Mouse (Mus musculus) midbrain, embryonic 10.5 days (tissue): Measurements from ENCODE around the gene Foxd3. TPM values are rescaled to one million over a fixed set of nuclear protein-coding genes. Genes with fewer than 3 reads are reported as not detected.

ENCODE experiments used
- DNase-seq: peaks from one replicate; pipeline ENCODE4 v3.0.0-alpha.2; 2017; ENCODE audit warnings: low spot score
- H3K27ac ChIP-seq: fragments of 300-500 bp; sonication (generic); replicated peaks from 2 replicates; pipeline ENCODE4 v1.5.1; 2016; ENCODE audit warnings: mild to moderate bottlenecking
- H3K27me3 ChIP-seq: fragments of 300-500 bp; sonication (generic); 2 replicates; pipeline ENCODE4 v1.6.1; 2016; ENCODE audit warnings: low read depth, mild to moderate bottlenecking; ENCODE audit not compliant: poor library complexity, severe bottlenecking
- H3K36me3 ChIP-seq: fragments of 300-500 bp; sonication (generic); 2 replicates; pipeline ENCODE4 v1.6.1; 2016; ENCODE audit warnings: mild to moderate bottlenecking, moderate library complexity
- H3K4me1 ChIP-seq: fragments of 300-500 bp; sonication (generic); 2 replicates; pipeline ENCODE4 v1.6.1; 2016
- H3K4me3 ChIP-seq: fragments of 300-500 bp; sonication (generic); 2 replicates; pipeline ENCODE4 v1.5.1; 2016; ENCODE audit warnings: mild to moderate bottlenecking, moderate library complexity
- H3K9me3 ChIP-seq: fragments of 300-500 bp; sonication (generic); replicated peaks from 2 replicates; pipeline ENCODE4 v1.6.1; 2016; ENCODE audit warnings: mild to moderate bottlenecking
- WGBS: fragments of 180-500 bp; shearing (Covaris S2); methylation state at CpG from one replicate; pipeline ENCODE4 v1.1.7; 2016; 5-methylcytosine and 5-hydroxymethylcytosine counted together
- polyA plus RNA-seq: library from polyadenylated mRNA; unstranded; fragments of >200 nt; fragmentation: Nextera tagmentation; extraction: Ambion mirVana; gene quantifications from 2 replicates; pipeline ENCODE4 v1.2.1, GENCODE M21; 2016

The Foxd3 gene
- polyA plus RNA-seq, 1 experiment from 2014 or later: 0.23 TPM

- Histone ChIP-seq H3K27me3 (peaks cover 99% of the 10 kb centered on the region), H3K36me3 (no peaks in the 10 kb centered on the region), H3K27ac (no peak overlapping the region), H3K4me1 (peaks cover 32% of the 10 kb centered on the region), H3K4me3 (peak overlapping the region; percentile 38), H3K9me3 (no peaks in the 10 kb centered on the region)
- whole genome bisulfite sequencing: 2% methylated on average over 59 of the region's 59 CpGs
- peak; percentile 68 for DNase-seq
Measured at GRCm38 (mm10) chr4:99650945-99651690, 5.0 kb upstream of the Foxd3 start.

GRCm38 (mm10) chr4:99651823-99652450, 4.2 kb upstream of the Foxd3 start:
- WGBS: 15% methylated on average over 10 of the region's 10 CpGs
- Histone ChIP-seq H3K9me3 (no peaks in the 10 kb centered on the region), H3K4me1 (peaks cover 39% of the 10 kb centered on the region), H3K4me3 (no peak overlapping the region), H3K27ac (no peak overlapping the region), H3K27me3 (peaks cover 99% of the 10 kb centered on the region), H3K36me3 (no peaks in the 10 kb centered on the region)
- no peak for DNase-seq

GRCm38 (mm10) chr4:99652576-99653210, 3.4 kb upstream of the Foxd3 start:
- 2% methylated on average over 19 of the region's 19 CpGs for WGBS
- Histone ChIP-seq H3K4me1 (peaks cover 47% of the 10 kb centered on the region), H3K9me3 (no peaks in the 10 kb centered on the region), H3K36me3 (no peaks in the 10 kb centered on the region), H3K27ac (no peak overlapping the region), H3K27me3 (peaks cover 100% of the 10 kb centered on the region), H3K4me3 (no peak overlapping the region)
- DNase-seq: peak; percentile 30

GRCm38 (mm10) chr4:99653216-99653607, 2.9 kb upstream of the Foxd3 start:
- no peaks in the 10 kb centered on the region for H3K9me3 ChIP-seq
- no peak overlapping the region for H3K27ac ChIP-seq
- DNase-seq: peak; percentile 51
- H3K4me1 ChIP-seq: peaks cover 50% of the 10 kb centered on the region
- H3K27me3 ChIP-seq: peaks cover 100% of the 10 kb centered on the region
- H3K36me3 ChIP-seq: no peaks in the 10 kb centered on the region
- no peak overlapping the region for H3K4me3 ChIP-seq
- under 1% methylated on average over 25 of the region's 25 CpGs for WGBS

- Histone ChIP-seq H3K36me3 (no peaks in the 10 kb centered on the region), H3K9me3 (no peaks in the 10 kb centered on the region), H3K27me3 (peaks cover 100% of the 10 kb centered on the region), H3K4me3 (no peak overlapping the region), H3K27ac (no peak overlapping the region), H3K4me1 (peaks cover 50% of the 10 kb centered on the region)
- DNase-seq: peak; percentile 58
- WGBS: under 1% methylated on average over 36 of the region's 36 CpGs
Measured at GRCm38 (mm10) chr4:99653608-99654221, 2.4 kb upstream of the Foxd3 start.

- DNase-seq: peak; percentile 40
- H3K4me3 ChIP-seq: no peak overlapping the region
- H3K27me3 ChIP-seq: peaks cover 100% of the 10 kb centered on the region
- no peaks in the 10 kb centered on the region for H3K9me3 ChIP-seq
- no peak overlapping the region for H3K27ac ChIP-seq
- WGBS: under 1% methylated on average over 27 of the region's 27 CpGs
- peaks cover 50% of the 10 kb centered on the region for H3K4me1 ChIP-seq
- no peaks in the 10 kb centered on the region for H3K36me3 ChIP-seq
Measured at GRCm38 (mm10) chr4:99654621-99655296, 1.3 kb upstream of the Foxd3 start.

- no peaks in the 10 kb centered on the region for H3K36me3 ChIP-seq
- no peak overlapping the region for H3K27ac ChIP-seq
- no peaks in the 10 kb centered on the region for H3K9me3 ChIP-seq
- peak; percentile 68 for DNase-seq
- H3K27me3 ChIP-seq: peaks cover 100% of the 10 kb centered on the region
- WGBS: under 1% methylated on average over 91 of the region's 92 CpGs
- H3K4me3 ChIP-seq: peak overlapping the region; percentile 43
- H3K4me1 ChIP-seq: peaks cover 35% of the 10 kb centered on the region
Measured at GRCm38 (mm10) chr4:99656605-99657429, 718 bp downstream of the Foxd3 start.

- WGBS: under 1% methylated on average over 62 of the region's 62 CpGs
Measured at GRCm38 (mm10) chr4:99657430-99657820, 1.3 kb downstream of the Foxd3 start.

GRCm38 (mm10) chr4:99657831-99658470, 1.9 kb downstream of the Foxd3 start:
- Histone ChIP-seq H3K4me3 (peak overlapping the region; percentile 43), H3K4me1 (peaks cover 39% of the 10 kb centered on the region), H3K36me3 (no peaks in the 10 kb centered on the region), H3K27me3 (peaks cover 100% of the 10 kb centered on the region), H3K9me3 (no peaks in the 10 kb centered on the region), H3K27ac (no peak overlapping the region)
- DNase-seq: peak; percentile 68
- under 1% methylated on average over 41 of the region's 41 CpGs for WGBS

More at GRCm38 (mm10) chr4:99657430-99657820, 1.3 kb downstream of the Foxd3 start:
- no peak overlapping the region for H3K27ac ChIP-seq
- peak overlapping the region; percentile 43 for H3K4me3 ChIP-seq
- H3K27me3 ChIP-seq: peaks cover 100% of the 10 kb centered on the region
- H3K4me1 ChIP-seq: peaks cover 35% of the 10 kb centered on the region
- DNase-seq: no peak
- H3K36me3 ChIP-seq: no peaks in the 10 kb centered on the region
- H3K9me3 ChIP-seq: no peaks in the 10 kb centered on the region

- H3K4me1 ChIP-seq: peaks cover 36% of the 10 kb centered on the region
- H3K36me3 ChIP-seq: no peaks in the 10 kb centered on the region
- peaks cover 100% of the 10 kb centered on the region for H3K27me3 ChIP-seq
- 14% methylated on average over 6 of the region's 6 CpGs for WGBS
- H3K4me3 ChIP-seq: no peak overlapping the region
- H3K27ac ChIP-seq: no peak overlapping the region
- H3K9me3 ChIP-seq: no peaks in the 10 kb centered on the region
- no peak for DNase-seq
Measured at GRCm38 (mm10) chr4:99658881-99659280, 2.8 kb downstream of the Foxd3 start.

- H3K4me1 ChIP-seq: peaks cover 35% of the 10 kb centered on the region
- H3K27ac ChIP-seq: no peak overlapping the region
- H3K4me3 ChIP-seq: no peak overlapping the region
- H3K27me3 ChIP-seq: peaks cover 100% of the 10 kb centered on the region
- no peak for DNase-seq
- WGBS: 2% methylated on average over 28 of the region's 28 CpGs
- no peaks in the 10 kb centered on the region for H3K36me3 ChIP-seq
- no peaks in the 10 kb centered on the region for H3K9me3 ChIP-seq
Measured at GRCm38 (mm10) chr4:99659361-99660072, 3.4 kb downstream of the Foxd3 start.
